Mouse (Mus musculus) naive thymus-derived CD4-positive, alpha-beta T cell, adult 5 months (primary cell): ENCODE results near the gene Gm20896. TPM values are rescaled to one million over a fixed set of nuclear protein-coding genes. Genes with fewer than 3 reads are reported as not detected.

Source experiments
- polyA plus RNA-seq: library from polyadenylated mRNA; unstranded; fragments of 100-300 nt; shearing (Covaris generic); gene quantifications from one replicate; pipeline ENCODE4 v1.2.1, GENCODE M21; 2017

Gene Gm20896
- polyA plus RNA-seq, result not detected

DNA sequence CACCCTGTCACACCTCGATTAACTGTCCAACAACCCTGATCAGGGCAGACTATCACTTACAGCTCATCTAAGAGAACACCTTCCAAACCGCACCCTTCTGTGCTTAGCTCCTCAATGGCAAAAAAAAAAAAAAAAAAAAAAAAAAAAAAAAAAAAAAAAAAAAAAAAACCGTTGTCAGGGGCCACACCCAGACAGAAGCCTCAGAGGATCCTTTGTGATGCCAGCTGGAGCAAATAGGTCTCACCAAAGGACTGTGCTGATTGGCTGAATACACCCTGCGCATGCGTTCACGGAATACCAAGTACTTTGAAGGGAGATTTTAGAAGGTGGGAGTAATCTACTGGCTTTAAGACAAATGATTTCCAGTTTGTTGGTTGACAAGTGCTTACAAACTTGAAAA is at the start of gene Gm20896:
Gene Gm20896 (minus strand): TSS at position 101 of the 400 bp plus-strand sequence.

